Mouse (Mus musculus) mature B cell (primary cell): ENCODE measurements around the gene Lrp8.

Source experiments
- in situ Hi-C: fragments of 300-500 bp; cut with MboI; formaldehyde crosslinking; loops from 2 replicates; pipeline ENCODE4 v1.14.3; 2019

Lrp8 gene

GRCm38 (mm10) chr4:107921152-107921695 is 119.2 kb downstream of the Lrp8 start:
- in situ Hi-C loops, result no loop called here

GRCm38 (mm10) chr4:107921952-107922351 is 119.9 kb downstream of the Lrp8 start:
- in situ Hi-C loops, result no loop called here

GRCm38 (mm10) chr4:107923145-107923802 is 121.2 kb downstream of the Lrp8 start, which contains the start of gene Cpt2:
Gene Cpt2, minus strand, starts transcription at chr4:107923610.
- in situ Hi-C loops, result no loop called here

GRCm38 (mm10) chr4:107923803-107924194 is 121.7 kb downstream of the Lrp8 start:
- in situ Hi-C loops, result no loop called here
